Mouse (Mus musculus): ENCODE data around the gene Ndufc2. TPM values are rescaled to one million over a fixed set of nuclear protein-coding genes. Genes with fewer than 3 reads are reported as not detected.
A peak's percentile ranks its signal among the peaks of the same experiment; 100 is the strongest.

The Ndufc2 gene
- total and polyA plus RNA-seq, 3 experiments = 346 to 533 (median 483) TPM

GRCm38 (mm10) chr7:97416473-97416872 is 16.7 kb downstream of the Ndufc2 start:
- peaks cover 23% of the 10 kb centered on the region for H3K4me1 ChIP-seq (ENCODE audit: control insufficient read depth, insufficient read depth, low read length)
- H3K27ac ChIP-seq = peak overlapping the region; percentile 82
- peaks cover 2% of the 10 kb centered on the region; the same call in 1 of the 2 replicates for H3K79me2 ChIP-seq (replicated peaks; ENCODE audit: control insufficient read depth, insufficient read depth, low read length)
- H3K4me3 ChIP-seq = peak overlapping the region; percentile 61
- H3K9ac ChIP-seq (ENCODE audit: low read depth, low read length) = peak overlapping the region; percentile 62
- DNase-seq = no peak
- WGBS = 73% methylated on average over 4 of the region's 4 CpGs
- H3K27me3 ChIP-seq (ENCODE audit: control insufficient read depth, insufficient read depth, low read length) = no peaks in the 10 kb centered on the region
- peaks cover 6% of the 10 kb centered on the region for H3K36me3 ChIP-seq (ENCODE audit: control insufficient read depth, insufficient read depth, low read length)
- intact Hi-C loops (cut with DNase I) = loop anchor here (5.0 kb wide), 1 partner anchor 339 kb away; no protein-coding TSS in a partner anchor
- no peak for TF ChIP-seq EP300 (IDR thresholded peaks at IDR 0.05; ENCODE audit: insufficient read depth, low read depth, low read length)
- TF ChIP-seq CTCF (IDR thresholded peaks at IDR 0.05) = no peak
- no peak for TF ChIP-seq POLR2A (IDR thresholded peaks at IDR 0.05; ENCODE audit: insufficient read depth, low read depth, low read length)

- DNase-seq = peak; percentile 77 to 85
- H3K36me3 ChIP-seq (ENCODE audit: control insufficient read depth, insufficient read depth, low read length) = peaks cover 6% of the 10 kb centered on the region
- WGBS = 28% methylated on average over 25 of the region's 25 CpGs
- H3K9ac ChIP-seq (ENCODE audit: low read depth, low read length) = peak within 1 kb of the TSS; percentile 62
- intact Hi-C loops (cut with DNase I) = loop anchor here (5.0 kb wide), 1 partner anchor 340 kb away; no protein-coding TSS in a partner anchor
- peaks cover 2% of the 10 kb centered on the region; the same call in 1 of the 2 replicates for H3K79me2 ChIP-seq (replicated peaks; ENCODE audit: control insufficient read depth, insufficient read depth, low read length)
- H3K27ac ChIP-seq = peak within 1 kb of the TSS; percentile 82
- peak within 1 kb of the TSS; percentile 61 for H3K4me3 ChIP-seq
- no peaks in the 10 kb centered on the region for H3K27me3 ChIP-seq (ENCODE audit: control insufficient read depth, insufficient read depth, low read length)
- peaks cover 23% of the 10 kb centered on the region for H3K4me1 ChIP-seq (ENCODE audit: control insufficient read depth, insufficient read depth, low read length)
- TF ChIP-seq CTCF (IDR thresholded peaks at IDR 0.05) (no peak), POLR2A (IDR thresholded peaks at IDR 0.05; ENCODE audit: insufficient read depth, low read depth, low read length) (peak; percentile 96), EP300 (IDR thresholded peaks at IDR 0.05; ENCODE audit: insufficient read depth, low read depth, low read length) (peak; percentile 78)
Measured at GRCm38 (mm10) chr7:97416906-97417777, 17.3 kb downstream of the Ndufc2 start, which contains the start of gene Thrsp. Gene Thrsp, minus strand, starts transcription at chr7:97417730.

- Histone ChIP-seq H3K4me1 (ENCODE audit: control insufficient read depth, insufficient read depth, low read length) (peaks cover 23% of the 10 kb centered on the region), H3K79me2 (replicated peaks; ENCODE audit: control insufficient read depth, insufficient read depth, low read length) (peaks cover 2% of the 10 kb centered on the region; the same call in 1 of the 2 replicates), H3K36me3 (ENCODE audit: control insufficient read depth, insufficient read depth, low read length) (peaks cover 6% of the 10 kb centered on the region), H3K4me3 (no peak overlapping the region), H3K27ac (peak overlapping the region; percentile 45), H3K27me3 (ENCODE audit: control insufficient read depth, insufficient read depth, low read length) (no peaks in the 10 kb centered on the region), H3K9ac (ENCODE audit: low read depth, low read length) (no peak overlapping the region)
- DNase-seq = peak in 1 of 2 experiments; percentile 55
- WGBS = 43% methylated on average over 5 of the region's 5 CpGs
- intact Hi-C loops (cut with DNase I) = loop anchor here (5.0 kb wide), 1 partner anchor 341 kb away; no protein-coding TSS in a partner anchor
- no peak for TF ChIP-seq EP300 (IDR thresholded peaks at IDR 0.05; ENCODE audit: insufficient read depth, low read depth, low read length)
Measured at GRCm38 (mm10) chr7:97418717-97419116, 18.9 kb downstream of the Ndufc2 start.

GRCm38 (mm10) chr7:97419163-97419562 is 19.4 kb downstream of the Ndufc2 start:
- H3K9ac ChIP-seq (ENCODE audit: low read depth, low read length) = no peak overlapping the region
- intact Hi-C loops (cut with DNase I) = loop anchor here (5.0 kb wide), 1 partner anchor 342 kb away; no protein-coding TSS in a partner anchor
- H3K4me1 ChIP-seq (ENCODE audit: control insufficient read depth, insufficient read depth, low read length) = peaks cover 20% of the 10 kb centered on the region
- H3K36me3 ChIP-seq (ENCODE audit: control insufficient read depth, insufficient read depth, low read length) = peaks cover 1% of the 10 kb centered on the region
- TF ChIP-seq EP300 (IDR thresholded peaks at IDR 0.05; ENCODE audit: insufficient read depth, low read depth, low read length) (no peak), CTCF (IDR thresholded peaks at IDR 0.05) (no peak), POLR2A (IDR thresholded peaks at IDR 0.05; ENCODE audit: insufficient read depth, low read depth, low read length) (no peak)
- 88% methylated on average over 5 of the region's 5 CpGs for WGBS
- H3K4me3 ChIP-seq = no peak overlapping the region
- peak overlapping the region; percentile 45 for H3K27ac ChIP-seq
- DNase-seq = no peak
- no peaks in the 10 kb centered on the region for H3K27me3 ChIP-seq (ENCODE audit: control insufficient read depth, insufficient read depth, low read length)
- peaks cover 2% of the 10 kb centered on the region; the same call in 1 of the 2 replicates for H3K79me2 ChIP-seq (replicated peaks; ENCODE audit: control insufficient read depth, insufficient read depth, low read length)

GRCm38 (mm10) chr7:97420406-97420805 is 20.6 kb downstream of the Ndufc2 start:
- Histone ChIP-seq H3K4me1 (ENCODE audit: control insufficient read depth, insufficient read depth, low read length) (peaks cover 16% of the 10 kb centered on the region), H3K36me3 (ENCODE audit: control insufficient read depth, insufficient read depth, low read length) (no peaks in the 10 kb centered on the region), H3K9ac (ENCODE audit: low read depth, low read length) (no peak overlapping the region), H3K27ac (no peak overlapping the region), H3K27me3 (ENCODE audit: control insufficient read depth, insufficient read depth, low read length) (no peaks in the 10 kb centered on the region), H3K79me2 (replicated peaks; ENCODE audit: control insufficient read depth, insufficient read depth, low read length) (peaks cover 2% of the 10 kb centered on the region; the same call in 1 of the 2 replicates), H3K4me3 (no peak overlapping the region)
- intact Hi-C loops (cut with DNase I) = loop anchor here (5.0 kb wide), 1 partner anchor 48 kb away; the partner anchor contains the start of gene Alg8
- DNase-seq = no peak
- WGBS = 43% methylated on average over 1 of the region's 1 CpGs
- TF ChIP-seq CTCF (IDR thresholded peaks at IDR 0.05) (no peak), EP300 (IDR thresholded peaks at IDR 0.05; ENCODE audit: insufficient read depth, low read depth, low read length) (no peak), POLR2A (IDR thresholded peaks at IDR 0.05; ENCODE audit: insufficient read depth, low read depth, low read length) (no peak)

Data from heart, adult 2 months (tissue).